Mouse (Mus musculus) testis, adult 2 months (tissue): ENCODE measurements around the gene Igf2bp1. TPM values are rescaled to one million over a fixed set of nuclear protein-coding genes. Genes with fewer than 3 reads are reported as not detected.

Source experiments
- H3K27ac ChIP-seq: fragments of 200-500 bp; 2 replicates; pipeline ENCODE4 v1.5.1; 2012; ENCODE audit warnings: low read depth, low read length; ENCODE audit not compliant: control insufficient read depth, insufficient read depth
- H3K27me3 ChIP-seq: fragments of 200-500 bp; 2 replicates; pipeline ENCODE4 v1.6.1; 2012; ENCODE audit warnings: mild to moderate bottlenecking, low read length, moderate library complexity; ENCODE audit not compliant: control insufficient read depth, insufficient read depth
- H3K36me3 ChIP-seq: fragments of 200-500 bp; 2 replicates; pipeline ENCODE4 v1.6.1; 2012; ENCODE audit warnings: mild to moderate bottlenecking, low read length; ENCODE audit not compliant: control insufficient read depth, insufficient read depth
- H3K4me1 ChIP-seq: fragments of 200-500 bp; 2 replicates; pipeline ENCODE4 v1.6.1; 2012; ENCODE audit warnings: low read length; ENCODE audit not compliant: control insufficient read depth, insufficient read depth
- H3K4me3 ChIP-seq: fragments of 200-500 bp; 2 replicates; pipeline ENCODE4 v1.5.1; 2012; ENCODE audit warnings: low read depth, mild to moderate bottlenecking, low read length, moderate library complexity, mixed read lengths; ENCODE audit not compliant: control insufficient read depth
- CTCF ChIP-seq: fragments of 200-500 bp; IDR thresholded peaks from 2 replicates; pipeline ENCODE4 v1.5.1; 2012; ENCODE audit warnings: low read depth, mild to moderate bottlenecking, inconsistent platforms, low read length, moderate library complexity; ENCODE audit not compliant: control insufficient read depth, insufficient read depth, insufficient replicate concordance
- POLR2A ChIP-seq: fragments of 200-500 bp; IDR thresholded peaks from 2 replicates; pipeline ENCODE4 v1.6.1; 2012; ENCODE audit warnings: low read depth, mild to moderate bottlenecking, inconsistent platforms, low read length, moderate library complexity; ENCODE audit not compliant: control insufficient read depth
- polyA plus RNA-seq: library from polyadenylated mRNA; depleted of rRNA; stranded (reverse); fragments of >200 nt; gene quantifications from 2 replicates; pipeline ENCODE4 v1.2.3, GENCODE M21; 2012

Gene Igf2bp1
- polyA plus RNA-seq, 1 experiment: 6.5 TPM

DNA sequence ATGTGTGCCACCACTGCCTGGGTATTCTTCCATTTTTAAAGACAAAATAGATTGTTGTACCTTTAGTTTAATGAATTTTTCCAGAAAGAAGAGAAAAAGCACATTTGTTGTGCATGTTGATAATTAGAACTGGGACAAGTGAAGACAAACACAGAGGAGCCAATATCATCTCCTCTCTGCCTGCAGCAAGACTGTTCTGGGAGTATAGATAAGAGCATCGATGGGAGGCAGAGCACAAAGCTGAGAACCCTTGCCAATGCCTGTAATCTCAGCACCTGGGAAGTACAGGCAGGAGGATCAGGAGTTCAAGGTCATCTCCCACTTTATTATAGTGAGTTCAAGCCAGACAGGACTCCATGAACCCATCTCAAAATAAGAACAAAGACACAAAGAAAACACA, 32.8 kb upstream of the Igf2bp1 start:
- TF ChIP-seq POLR2A: no peak
- no peak for TF ChIP-seq CTCF
- no peaks in the 10 kb centered on the region; the same call in none of the 2 replicates for H3K36me3 ChIP-seq

GRCm38 (mm10) chr11:96037499-96037898, 31.8 kb upstream of the Igf2bp1 start:
- TF ChIP-seq CTCF: no peak
- no peak for TF ChIP-seq POLR2A
- Histone ChIP-seq H3K36me3 (no peaks in the 10 kb centered on the region; the same call in none of the 2 replicates), H3K4me1 (peaks cover 2% of the 10 kb centered on the region; the same call in 1 of the 2 replicates), H3K4me3 (no peak overlapping the region), H3K27me3 (no peaks in the 10 kb centered on the region), H3K27ac (no peak overlapping the region)

More for the DNA sequence above, 32.8 kb upstream of the Igf2bp1 start:
- Histone ChIP-seq H3K4me1 (peaks cover 2% of the 10 kb centered on the region; the same call in 1 of the 2 replicates), H3K4me3 (no peak overlapping the region), H3K27me3 (no peaks in the 10 kb centered on the region), H3K27ac (no peak overlapping the region)

DNA sequence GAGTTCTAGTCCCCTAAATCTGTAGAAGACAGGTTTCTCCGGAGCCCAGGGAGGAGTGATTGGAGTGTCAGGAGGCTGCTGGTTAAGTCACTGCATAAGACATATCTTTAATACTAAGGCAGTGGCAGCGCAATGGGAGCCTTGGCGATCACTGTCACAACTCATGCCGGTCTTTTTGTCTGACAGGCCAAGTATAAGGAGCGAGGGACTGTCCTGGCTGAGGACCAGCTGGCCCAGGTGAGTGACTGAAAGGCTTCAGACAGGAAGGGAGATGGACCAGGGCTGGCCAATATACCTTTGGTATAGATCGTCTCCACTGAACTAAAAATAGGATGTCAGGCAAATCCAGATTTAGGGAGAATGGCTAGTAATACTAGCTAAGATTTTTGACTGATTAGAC, 29.4 kb upstream of the Igf2bp1 start:
- H3K27me3 ChIP-seq: no peaks in the 10 kb centered on the region
- peak overlapping the region; percentile 93 for H3K4me3 ChIP-seq
- H3K36me3 ChIP-seq: no peaks in the 10 kb centered on the region; the same call in none of the 2 replicates
- no peak for TF ChIP-seq CTCF
- no peak for TF ChIP-seq POLR2A
- peaks cover 2% of the 10 kb centered on the region; the same call in 1 of the 2 replicates for H3K4me1 ChIP-seq
- peak overlapping the region; percentile 40; the same call in 1 of the 2 replicates for H3K27ac ChIP-seq

- TF ChIP-seq CTCF: no peak
- TF ChIP-seq POLR2A: peak; percentile 40; the same call in 1 of the 2 replicates
- H3K36me3 ChIP-seq: no peaks in the 10 kb centered on the region; the same call in none of the 2 replicates
- peaks cover 2% of the 10 kb centered on the region; the same call in 1 of the 2 replicates for H3K4me1 ChIP-seq
- peak within 1 kb of the TSS; percentile 93 for H3K4me3 ChIP-seq
- no peaks in the 10 kb centered on the region for H3K27me3 ChIP-seq
- H3K27ac ChIP-seq: peak within 1 kb of the TSS; percentile 40
Observed at GRCm38 (mm10) chr11:96034596-96035052, 28.9 kb upstream of the Igf2bp1 start, which contains the start of gene Snf8. TSS of gene Snf8 (plus strand) at chr11:96034885.

DNA sequence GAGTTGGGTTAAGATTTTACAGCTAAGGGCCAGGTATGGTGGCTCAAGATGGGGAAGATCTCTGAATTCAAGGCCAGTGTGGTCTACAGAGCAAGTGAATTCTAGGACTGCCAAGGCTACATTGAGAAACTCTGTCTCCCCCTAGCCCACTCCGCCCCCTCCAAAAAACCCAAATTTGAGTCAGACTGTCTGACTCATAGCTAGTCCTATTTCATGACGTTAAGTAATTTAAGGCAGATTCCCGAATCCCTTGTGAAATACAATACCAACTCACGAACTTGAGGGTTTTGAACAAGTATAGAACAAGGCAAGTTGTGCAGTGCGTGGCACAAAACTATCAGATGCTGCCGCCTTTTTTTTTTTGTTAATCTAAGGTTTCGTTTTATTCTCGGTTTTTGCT, 28.4 kb upstream of the Igf2bp1 start:
- Histone ChIP-seq H3K27me3 (no peaks in the 10 kb centered on the region), H3K4me3 (peak overlapping the region; percentile 93), H3K27ac (peak overlapping the region; percentile 9), H3K36me3 (no peaks in the 10 kb centered on the region; the same call in 1 of the 2 replicates), H3K4me1 (peaks cover 2% of the 10 kb centered on the region; the same call in 1 of the 2 replicates)
- TF ChIP-seq POLR2A (no peak), CTCF (no peak)

DNA sequence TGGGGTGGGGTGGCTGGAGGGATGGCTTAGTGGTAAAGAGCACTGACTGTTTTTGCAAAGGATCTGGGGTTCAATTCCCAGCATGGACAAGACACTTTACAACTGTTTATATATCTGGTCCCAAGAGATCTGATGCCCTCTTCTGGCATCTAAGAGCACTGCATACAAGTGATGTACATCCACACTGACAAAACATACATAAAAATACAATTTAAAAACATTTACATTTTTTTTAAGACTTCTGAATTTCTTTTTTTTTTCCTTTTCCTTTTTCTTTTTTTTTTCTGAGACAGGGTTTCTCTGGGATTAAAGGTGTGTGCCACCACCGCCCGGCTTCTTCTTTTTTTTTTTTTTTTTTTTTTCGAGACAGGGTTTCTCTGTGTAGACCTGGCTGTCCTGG, 27.5 kb upstream of the Igf2bp1 start:
- no peak overlapping the region for H3K4me3 ChIP-seq
- no peaks in the 10 kb centered on the region for H3K27me3 ChIP-seq
- no peak overlapping the region for H3K27ac ChIP-seq
- TF ChIP-seq CTCF (no peak), POLR2A (no peak)
- H3K4me1 ChIP-seq: peaks cover 2% of the 10 kb centered on the region; the same call in 1 of the 2 replicates
- H3K36me3 ChIP-seq: no peaks in the 10 kb centered on the region; the same call in 1 of the 2 replicates

DNA sequence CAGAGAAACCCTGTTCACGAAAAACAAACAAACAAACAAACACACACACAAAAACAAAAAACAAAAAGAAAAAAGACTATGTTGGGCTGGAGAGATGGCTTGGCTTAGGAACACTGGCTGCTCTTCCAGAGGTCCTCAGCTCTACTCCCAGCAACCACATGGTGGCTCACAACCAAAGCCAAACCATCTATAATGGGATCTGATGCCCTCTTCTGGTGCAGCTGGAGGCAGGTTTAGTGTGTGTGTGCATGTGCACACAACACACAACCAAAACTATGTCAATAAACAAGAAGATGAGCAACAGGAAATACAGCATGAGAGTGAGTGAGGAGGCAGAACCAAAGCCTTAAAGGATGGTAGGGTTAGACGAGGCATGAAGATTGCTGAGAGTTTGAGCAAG, 26.0 kb upstream of the Igf2bp1 start:
- H3K27ac ChIP-seq: no peak overlapping the region
- H3K36me3 ChIP-seq: no peaks in the 10 kb centered on the region
- TF ChIP-seq POLR2A (no peak), CTCF (no peak)
- no peak overlapping the region for H3K4me3 ChIP-seq
- peaks cover 2% of the 10 kb centered on the region; the same call in 1 of the 2 replicates for H3K4me1 ChIP-seq
- no peaks in the 10 kb centered on the region for H3K27me3 ChIP-seq

DNA sequence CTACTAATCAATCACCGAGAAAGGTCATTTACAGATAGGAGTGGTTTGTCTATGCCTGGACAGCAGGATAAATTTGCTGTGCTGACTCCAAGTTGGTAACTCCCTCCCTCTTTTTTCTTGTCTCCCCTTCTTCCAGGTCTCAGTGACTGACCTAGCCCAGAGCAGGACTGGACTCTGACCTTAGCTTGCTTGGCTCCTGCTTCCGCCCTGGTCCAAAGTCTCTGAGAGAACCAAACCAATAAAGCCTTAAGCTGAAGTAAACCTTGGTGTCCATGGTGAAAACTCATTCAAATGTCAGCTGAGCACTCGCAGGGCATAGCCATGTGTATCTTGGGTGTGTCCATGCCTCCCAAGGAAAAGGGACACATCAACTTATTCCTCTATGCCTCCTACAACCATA, 24.8 kb upstream of the Igf2bp1 start:
- TF ChIP-seq CTCF (no peak), POLR2A (no peak)
- H3K4me1 ChIP-seq: peaks cover 2% of the 10 kb centered on the region; the same call in 1 of the 2 replicates
- H3K27ac ChIP-seq: no peak overlapping the region
- H3K4me3 ChIP-seq: no peak overlapping the region
- no peaks in the 10 kb centered on the region for H3K36me3 ChIP-seq
- H3K27me3 ChIP-seq: no peaks in the 10 kb centered on the region
